Mouse (Mus musculus): Measurements from ENCODE around the gene Pi16. TPM values are rescaled to one million over a fixed set of nuclear protein-coding genes. Genes with fewer than 3 reads are reported as not detected.

Gene Pi16
- polyA plus RNA-seq, 1 experiment: 4.3 TPM

GRCm38 (mm10) chr17:29360761-29361221, 43.3 kb downstream of the Pi16 start, which contains the start of gene Fgd2:
TSS of gene Fgd2 (plus strand) at chr17:29360914.
- Histone ChIP-seq H3K27me3 (ENCODE audit: control insufficient read depth, insufficient read depth, low read length) (no peaks in the 10 kb centered on the region), H3K4me1 (ENCODE audit: control insufficient read depth, insufficient read depth, low read length) (peaks cover 18% of the 10 kb centered on the region), H3K36me3 (ENCODE audit: control insufficient read depth, insufficient read depth, low read length) (no peaks in the 10 kb centered on the region), H3K4me3 (ENCODE audit: control insufficient read depth, low read depth, low read length) (no peak within 1 kb of the TSS), H3K27ac (ENCODE audit: control insufficient read depth, insufficient read depth, low read depth, low read length) (no peak within 1 kb of the TSS)
- TF ChIP-seq CTCF (IDR thresholded peaks at IDR 0.05; ENCODE audit: control insufficient read depth, insufficient read depth, insufficient replicate concordance, low read depth, low read length) (no peak), POLR2A (IDR thresholded peaks at IDR 0.05; ENCODE audit: control insufficient read depth, low read depth, low read length) (no peak)

DNA sequence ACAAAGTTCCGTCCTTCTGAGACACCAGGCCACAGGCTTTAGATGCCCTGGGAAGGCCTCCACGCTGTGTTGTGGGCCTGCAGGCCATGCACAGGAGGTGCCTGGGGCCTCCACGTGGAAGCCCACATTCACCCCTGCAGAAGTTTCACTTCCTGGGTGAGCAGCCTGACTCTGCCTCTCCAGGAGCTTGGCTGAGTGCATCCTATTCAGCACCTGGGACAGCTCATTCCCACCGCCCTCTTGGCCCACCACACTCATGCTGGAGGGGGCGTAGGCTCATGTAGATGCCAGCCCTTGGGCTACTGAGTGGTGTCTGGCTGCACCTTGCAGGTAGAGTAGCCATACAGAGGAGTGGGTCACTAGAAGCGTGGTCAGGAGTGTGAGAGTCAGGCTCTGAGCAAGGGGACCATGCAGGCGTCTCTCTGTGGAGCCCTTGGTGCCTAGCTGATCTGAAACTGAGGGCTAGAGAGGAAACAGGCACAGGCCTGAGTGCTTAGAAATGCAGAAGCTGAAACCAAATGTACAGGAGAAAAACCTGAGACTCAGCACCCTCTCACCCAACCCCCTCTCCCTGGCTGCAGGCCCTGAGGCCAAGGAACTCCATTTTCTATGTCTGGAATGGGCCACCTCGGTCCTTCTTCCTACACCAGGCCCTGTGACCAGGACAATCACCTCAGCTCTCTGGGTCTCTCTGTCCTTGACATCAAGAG, 44.7 kb downstream of the Pi16 start:
- Histone ChIP-seq H3K4me1 (ENCODE audit: control insufficient read depth, insufficient read depth, low read length) (peaks cover 8% of the 10 kb centered on the region), H3K4me3 (ENCODE audit: control insufficient read depth, low read depth, low read length) (no peak overlapping the region), H3K36me3 (ENCODE audit: control insufficient read depth, insufficient read depth, low read length) (no peaks in the 10 kb centered on the region), H3K27ac (ENCODE audit: control insufficient read depth, insufficient read depth, low read depth, low read length) (no peak overlapping the region), H3K27me3 (ENCODE audit: control insufficient read depth, insufficient read depth, low read length) (no peaks in the 10 kb centered on the region)
- TF ChIP-seq CTCF (IDR thresholded peaks at IDR 0.05; ENCODE audit: control insufficient read depth, insufficient read depth, insufficient replicate concordance, low read depth, low read length) (no peak), POLR2A (IDR thresholded peaks at IDR 0.05; ENCODE audit: control insufficient read depth, low read depth, low read length) (no peak)

GRCm38 (mm10) chr17:29363109-29363508, 45.6 kb downstream of the Pi16 start:
- H3K27ac ChIP-seq (ENCODE audit: control insufficient read depth, insufficient read depth, low read depth, low read length): no peak overlapping the region
- TF ChIP-seq POLR2A (IDR thresholded peaks at IDR 0.05; ENCODE audit: control insufficient read depth, low read depth, low read length) (no peak), CTCF (IDR thresholded peaks at IDR 0.05; ENCODE audit: control insufficient read depth, insufficient read depth, insufficient replicate concordance, low read depth, low read length) (no peak)
- H3K36me3 ChIP-seq (ENCODE audit: control insufficient read depth, insufficient read depth, low read length): no peaks in the 10 kb centered on the region
- H3K4me1 ChIP-seq (ENCODE audit: control insufficient read depth, insufficient read depth, low read length): peaks cover 12% of the 10 kb centered on the region
- H3K27me3 ChIP-seq (ENCODE audit: control insufficient read depth, insufficient read depth, low read length): no peaks in the 10 kb centered on the region
- no peak overlapping the region for H3K4me3 ChIP-seq (ENCODE audit: control insufficient read depth, low read depth, low read length)

GRCm38 (mm10) chr17:29365105-29365621, 47.7 kb downstream of the Pi16 start:
- no peaks in the 10 kb centered on the region for H3K36me3 ChIP-seq (ENCODE audit: control insufficient read depth, insufficient read depth, low read length)
- TF ChIP-seq POLR2A (IDR thresholded peaks at IDR 0.05; ENCODE audit: control insufficient read depth, low read depth, low read length) (no peak), CTCF (IDR thresholded peaks at IDR 0.05; ENCODE audit: control insufficient read depth, insufficient read depth, insufficient replicate concordance, low read depth, low read length) (no peak)
- H3K4me3 ChIP-seq (ENCODE audit: control insufficient read depth, low read depth, low read length): no peak overlapping the region
- no peaks in the 10 kb centered on the region for H3K27me3 ChIP-seq (ENCODE audit: control insufficient read depth, insufficient read depth, low read length)
- peaks cover 24% of the 10 kb centered on the region for H3K4me1 ChIP-seq (ENCODE audit: control insufficient read depth, insufficient read depth, low read length)
- no peak overlapping the region for H3K27ac ChIP-seq (ENCODE audit: control insufficient read depth, insufficient read depth, low read depth, low read length)

- peak overlapping the region; percentile 14; the same call in 1 of the 2 replicates for H3K4me3 ChIP-seq (ENCODE audit: control insufficient read depth, low read depth, low read length)
- H3K27ac ChIP-seq (ENCODE audit: control insufficient read depth, insufficient read depth, low read depth, low read length): no peak overlapping the region
- TF ChIP-seq POLR2A (IDR thresholded peaks at IDR 0.05; ENCODE audit: control insufficient read depth, low read depth, low read length) (no peak), CTCF (IDR thresholded peaks at IDR 0.05; ENCODE audit: control insufficient read depth, insufficient read depth, insufficient replicate concordance, low read depth, low read length) (no peak)
- H3K36me3 ChIP-seq (ENCODE audit: control insufficient read depth, insufficient read depth, low read length): no peaks in the 10 kb centered on the region
- peaks cover 21% of the 10 kb centered on the region for H3K4me1 ChIP-seq (ENCODE audit: control insufficient read depth, insufficient read depth, low read length)
- H3K27me3 ChIP-seq (ENCODE audit: control insufficient read depth, insufficient read depth, low read length): no peaks in the 10 kb centered on the region
Observed at GRCm38 (mm10) chr17:29368726-29369125, 51.2 kb downstream of the Pi16 start.

- Histone ChIP-seq H3K27ac (ENCODE audit: control insufficient read depth, insufficient read depth, low read depth, low read length) (no peak overlapping the region), H3K36me3 (ENCODE audit: control insufficient read depth, insufficient read depth, low read length) (no peaks in the 10 kb centered on the region), H3K4me3 (ENCODE audit: control insufficient read depth, low read depth, low read length) (no peak overlapping the region), H3K4me1 (ENCODE audit: control insufficient read depth, insufficient read depth, low read length) (peaks cover 21% of the 10 kb centered on the region), H3K27me3 (ENCODE audit: control insufficient read depth, insufficient read depth, low read length) (no peaks in the 10 kb centered on the region)
- TF ChIP-seq CTCF (IDR thresholded peaks at IDR 0.05; ENCODE audit: control insufficient read depth, insufficient read depth, insufficient replicate concordance, low read depth, low read length) (peak; percentile 98), POLR2A (IDR thresholded peaks at IDR 0.05; ENCODE audit: control insufficient read depth, low read depth, low read length) (no peak)
Observed at GRCm38 (mm10) chr17:29370984-29371723, 53.7 kb downstream of the Pi16 start.

DNA sequence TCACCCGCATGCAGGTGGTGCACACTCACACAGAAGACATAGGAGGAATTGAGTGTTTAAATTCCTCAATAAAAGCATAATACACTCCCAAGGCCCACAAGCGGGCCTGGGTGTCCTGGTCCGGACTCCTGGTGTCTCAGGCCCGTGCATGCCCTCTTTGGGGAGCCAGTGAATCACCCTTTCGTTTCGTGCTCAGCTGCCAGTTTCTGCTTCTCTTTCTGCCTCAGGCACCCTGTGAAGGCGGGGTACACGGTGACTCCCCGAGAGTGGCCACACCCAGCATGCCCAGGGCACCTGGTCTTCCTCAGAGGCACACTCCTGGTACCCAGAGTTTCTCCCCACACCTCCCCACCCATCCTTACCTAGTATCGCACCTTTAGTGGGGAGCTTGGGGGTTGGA, 58.4 kb downstream of the Pi16 start:
- no peak overlapping the region for H3K27ac ChIP-seq (ENCODE audit: control insufficient read depth, insufficient read depth, low read depth, low read length)
- no peaks in the 10 kb centered on the region for H3K4me1 ChIP-seq (ENCODE audit: control insufficient read depth, insufficient read depth, low read length)
- H3K4me3 ChIP-seq (ENCODE audit: control insufficient read depth, low read depth, low read length): no peak overlapping the region
- TF ChIP-seq POLR2A (IDR thresholded peaks at IDR 0.05; ENCODE audit: control insufficient read depth, low read depth, low read length) (no peak), CTCF (IDR thresholded peaks at IDR 0.05; ENCODE audit: control insufficient read depth, insufficient read depth, insufficient replicate concordance, low read depth, low read length) (no peak)
- H3K27me3 ChIP-seq (ENCODE audit: control insufficient read depth, insufficient read depth, low read length): no peaks in the 10 kb centered on the region
- H3K36me3 ChIP-seq (ENCODE audit: control insufficient read depth, insufficient read depth, low read length): no peaks in the 10 kb centered on the region
